Mouse (Mus musculus): ENCODE measurements at regions not wholly inside any gene's neighbourhood (a gene's known extent, or its start where the extent isn't known, plus 50 kb on each side); places are given as distances from the start of the nearest gene placed in this dataset.

- DNase-seq (ENCODE audit: low read depth): no peak
Measured at GRCm38 (mm10) chr4:131212711-131213110, 268.5 kb downstream of the Matn1 start.

GRCm38 (mm10) chr4:131215682-131216081 is 271.5 kb downstream of the Matn1 start:
- no peak for DNase-seq (ENCODE audit: low read depth)

GRCm38 (mm10) chr4:131216361-131216760 is 272.2 kb downstream of the Matn1 start:
- DNase-seq (ENCODE audit: low read depth): no peak

- no peak for DNase-seq (ENCODE audit: low read depth)
Measured at GRCm38 (mm10) chr4:131217083-131217482, 272.9 kb downstream of the Matn1 start.

- no peak for DNase-seq (ENCODE audit: low read depth)
Measured at GRCm38 (mm10) chr4:131217571-131218155, 273.5 kb downstream of the Matn1 start.

- DNase-seq (ENCODE audit: low read depth): no peak
Measured at GRCm38 (mm10) chr4:131220966-131221365, 276.8 kb downstream of the Matn1 start.

GRCm38 (mm10) chr4:131230361-131230760 is 286.2 kb downstream of the Matn1 start:
- DNase-seq (ENCODE audit: low read depth): no peak

GRCm38 (mm10) chr4:131236611-131237031 is 292.4 kb downstream of the Matn1 start:
- no peak for DNase-seq (ENCODE audit: low read depth)

GRCm38 (mm10) chr4:131238591-131238990 is 294.4 kb downstream of the Matn1 start:
- no peak for DNase-seq (ENCODE audit: low read depth)

GRCm38 (mm10) chr4:131239132-131239531 is 294.9 kb downstream of the Matn1 start:
- no peak for DNase-seq (ENCODE audit: low read depth)

GRCm38 (mm10) chr4:131240457-131240856 is 296.3 kb downstream of the Matn1 start:
- DNase-seq (ENCODE audit: low read depth): no peak

GRCm38 (mm10) chr4:131242250-131242649 is 298.1 kb downstream of the Matn1 start:
- no peak for DNase-seq (ENCODE audit: low read depth)

GRCm38 (mm10) chr4:131243744-131244387 is 299.7 kb downstream of the Matn1 start:
- DNase-seq (ENCODE audit: low read depth): no peak

- no peak for DNase-seq (ENCODE audit: low read depth)
Measured at GRCm38 (mm10) chr4:131252602-131253442, 308.6 kb downstream of the Matn1 start.

GRCm38 (mm10) chr4:131253443-131253817 is 309.2 kb downstream of the Matn1 start:
- DNase-seq (ENCODE audit: low read depth): no peak

- DNase-seq (ENCODE audit: low read depth): no peak
Measured at GRCm38 (mm10) chr4:131254243-131254642, 310.1 kb downstream of the Matn1 start.

GRCm38 (mm10) chr4:131254691-131255090 is 310.5 kb downstream of the Matn1 start:
- no peak for DNase-seq (ENCODE audit: low read depth)

GRCm38 (mm10) chr4:131261236-131261635 is 317.1 kb downstream of the Matn1 start:
- no peak for DNase-seq (ENCODE audit: low read depth)

- no peak for DNase-seq (ENCODE audit: low read depth)
Measured at GRCm38 (mm10) chr4:131262909-131263308, 318.7 kb downstream of the Matn1 start.

GRCm38 (mm10) chr4:131266764-131267163 is 322.6 kb downstream of the Matn1 start:
- DNase-seq (ENCODE audit: low read depth): no peak

GRCm38 (mm10) chr4:131267760-131268159 is 323.6 kb downstream of the Matn1 start:
- no peak for DNase-seq (ENCODE audit: low read depth)

GRCm38 (mm10) chr4:131270192-131270591 is 326.0 kb downstream of the Matn1 start:
- DNase-seq (ENCODE audit: low read depth): no peak

GRCm38 (mm10) chr4:131272060-131272459 is 327.9 kb downstream of the Matn1 start:
- no peak for DNase-seq (ENCODE audit: low read depth)
